Mouse (Mus musculus): ENCODE measurements around the gene Acsm4. TPM values are rescaled to one million over a fixed set of nuclear protein-coding genes. Genes with fewer than 3 reads are reported as not detected.
"Not testable (repeated sequence)": the region's sequence is repeated elsewhere in the genome, so short reads cannot be mapped to it uniquely, and the experiment has no call there.

The Acsm4 gene
- polyA plus RNA-seq, 1 experiment, result not detected

DNA sequence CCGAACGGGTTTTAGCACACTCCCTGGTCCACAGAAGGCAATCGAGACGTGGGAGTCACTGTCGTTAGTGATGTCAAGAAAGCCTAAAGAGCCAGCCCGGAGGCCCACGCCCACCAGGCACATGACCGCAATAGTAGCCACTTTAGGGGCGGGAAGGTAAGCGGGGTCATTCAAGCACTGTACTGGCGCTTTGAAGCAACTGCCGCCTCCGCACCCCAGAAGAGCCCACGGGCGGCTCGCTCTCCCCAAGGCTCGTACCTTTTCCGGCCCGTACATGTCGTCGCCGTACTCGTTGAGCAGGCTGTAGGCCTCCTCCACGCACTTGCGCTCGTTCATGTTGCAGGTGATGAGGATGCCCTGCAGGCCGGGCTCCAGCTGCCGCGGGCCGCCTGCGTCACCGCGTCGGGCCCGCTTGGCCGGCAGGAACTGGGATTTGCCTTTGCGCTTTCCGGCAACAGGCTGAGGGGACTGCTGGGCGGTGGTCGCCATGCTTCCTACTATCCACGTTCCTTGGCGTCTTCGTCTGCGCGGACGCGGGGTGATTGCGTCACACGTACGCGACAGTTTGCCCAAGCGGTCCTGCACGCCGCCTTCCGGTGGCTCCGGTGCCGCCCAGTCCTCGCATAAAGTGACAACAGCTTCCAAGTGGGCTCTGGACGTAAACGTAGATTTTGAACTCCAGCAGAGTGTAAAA is 30.6 kb downstream of the Acsm4 start, which contains the start of gene Thumpd1:
Gene Thumpd1 (minus strand): TSS at position 546 of the 694 bp plus-strand sequence.
- TF ChIP-seq FLI1 (IDR thresholded peaks at IDR 0.05; ENCODE audit: low read length), result no peak
- TF ChIP-seq GATA1 (IDR thresholded peaks at IDR 0.05; ENCODE audit: borderline replicate concordance, low read length), result no peak
- H3K27me3 ChIP-seq (replicated peaks), result no peaks in the 10 kb centered on the region
- peaks cover 16% of the 10 kb centered on the region for H3K4me1 ChIP-seq
- peaks cover 38% of the 10 kb centered on the region for H3K36me3 ChIP-seq (replicated peaks; ENCODE audit: low read length)
- H3K9me3 ChIP-seq, result no peaks in the 10 kb centered on the region
- peak within 1 kb of the TSS; percentile 100 for H3K4me3 ChIP-seq (replicated peaks)

DNA sequence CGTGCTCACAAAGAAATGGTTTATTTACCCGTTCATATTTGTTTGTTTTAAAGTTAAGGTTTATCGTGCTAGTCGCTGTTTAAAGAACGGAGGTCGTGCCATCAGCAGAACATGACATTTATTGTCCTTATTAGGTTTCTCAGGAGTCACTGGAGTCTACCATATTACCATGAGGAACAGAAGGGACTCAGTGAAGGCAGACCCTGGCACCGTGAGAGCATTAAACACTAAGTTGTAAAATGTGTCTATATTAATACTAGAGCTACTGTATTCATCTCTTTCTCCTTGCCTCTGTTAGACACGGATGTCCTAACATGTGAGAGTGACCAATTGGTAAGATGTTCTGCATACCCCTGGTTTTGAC is 31.1 kb downstream of the Acsm4 start:
- peaks cover 32% of the 10 kb centered on the region for H3K36me3 ChIP-seq (replicated peaks; ENCODE audit: low read length)
- peaks cover 16% of the 10 kb centered on the region for H3K4me1 ChIP-seq
- no peaks in the 10 kb centered on the region for H3K27me3 ChIP-seq (replicated peaks)
- no peaks in the 10 kb centered on the region for H3K9me3 ChIP-seq
- no peak for TF ChIP-seq GATA1 (IDR thresholded peaks at IDR 0.05; ENCODE audit: borderline replicate concordance, low read length)
- no peak for TF ChIP-seq FLI1 (IDR thresholded peaks at IDR 0.05; ENCODE audit: low read length)
- peak overlapping the region; percentile 100 for H3K4me3 ChIP-seq (replicated peaks)

GRCm38 (mm10) chr7:119727621-119728020 is 37.8 kb downstream of the Acsm4 start:
- Histone ChIP-seq H3K27me3 (replicated peaks) (peaks cover 3% of the 10 kb centered on the region), H3K9me3 (peaks cover 18% of the 10 kb centered on the region), H3K4me1 (no peaks in the 10 kb centered on the region), H3K4me3 (replicated peaks) (no peak overlapping the region), H3K36me3 (replicated peaks; ENCODE audit: low read length) (no peaks in the 10 kb centered on the region)
- TF ChIP-seq GATA1 (IDR thresholded peaks at IDR 0.05; ENCODE audit: borderline replicate concordance, low read length) (no peak), FLI1 (IDR thresholded peaks at IDR 0.05; ENCODE audit: low read length) (no peak)

DNA sequence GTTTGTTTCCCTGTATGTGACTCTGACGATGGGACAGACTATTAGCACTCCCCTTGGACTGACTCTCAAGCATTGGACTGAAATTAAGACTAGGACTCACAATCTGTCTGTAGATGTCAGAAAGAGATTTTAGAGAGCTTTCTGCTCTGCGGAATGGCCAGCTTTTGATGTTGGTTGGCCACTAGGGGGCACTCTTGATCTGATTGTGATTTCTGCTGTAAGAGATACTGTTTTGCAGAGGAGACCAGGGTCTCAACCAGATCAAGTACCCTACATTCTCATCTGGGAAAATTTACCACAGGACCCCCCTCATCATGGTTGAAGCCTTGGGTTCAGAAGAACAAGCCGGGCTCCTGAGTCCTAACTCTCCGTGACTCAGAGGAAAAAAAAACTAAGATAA is 41.4 kb downstream of the Acsm4 start:
- H3K4me3 ChIP-seq (replicated peaks); H3K36me3 ChIP-seq (replicated peaks; ENCODE audit: low read length); H3K4me1 ChIP-seq; H3K27me3 ChIP-seq (replicated peaks): not testable (repeated sequence)
- H3K9me3 ChIP-seq, result peaks cover 40% of the 10 kb centered on the region

DNA sequence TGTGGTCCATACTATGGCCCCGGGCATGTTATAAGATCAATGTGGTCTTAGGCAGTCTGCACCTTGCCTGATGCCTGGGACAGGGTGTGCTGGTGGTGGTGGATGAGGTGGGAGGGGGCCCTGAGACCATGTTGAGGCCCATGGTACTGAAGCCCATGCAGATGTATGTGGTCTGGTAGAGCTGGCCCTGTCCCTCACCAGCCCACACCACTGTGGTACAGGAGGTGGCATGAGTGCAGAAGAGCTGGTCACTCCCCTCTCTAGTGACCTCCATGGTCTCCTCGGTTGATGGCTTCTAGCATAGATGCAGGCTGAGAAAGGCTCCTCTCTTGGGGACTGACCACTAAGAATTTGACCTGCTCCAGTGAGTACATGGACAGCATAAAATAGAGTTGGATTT is 49.1 kb downstream of the Acsm4 start:
- no peak for TF ChIP-seq GATA1 (IDR thresholded peaks at IDR 0.05; ENCODE audit: borderline replicate concordance, low read length)
- peaks cover 4% of the 10 kb centered on the region; the same call in 1 of the 2 replicates for H3K4me1 ChIP-seq
- H3K36me3 ChIP-seq (replicated peaks; ENCODE audit: low read length), result no peaks in the 10 kb centered on the region
- H3K27me3 ChIP-seq (replicated peaks), result peaks cover 15% of the 10 kb centered on the region
- peaks cover 22% of the 10 kb centered on the region for H3K9me3 ChIP-seq
- H3K4me3 ChIP-seq (replicated peaks), result peak overlapping the region; percentile 3

GRCm38 (mm10) chr7:119739798-119740468 is 50.1 kb downstream of the Acsm4 start:
- not testable (repeated sequence) for H3K36me3 ChIP-seq (replicated peaks; ENCODE audit: low read length); H3K4me1 ChIP-seq; H3K4me3 ChIP-seq (replicated peaks)
- H3K9me3 ChIP-seq, result peaks cover 24% of the 10 kb centered on the region
- peaks cover 19% of the 10 kb centered on the region for H3K27me3 ChIP-seq (replicated peaks)

DNA sequence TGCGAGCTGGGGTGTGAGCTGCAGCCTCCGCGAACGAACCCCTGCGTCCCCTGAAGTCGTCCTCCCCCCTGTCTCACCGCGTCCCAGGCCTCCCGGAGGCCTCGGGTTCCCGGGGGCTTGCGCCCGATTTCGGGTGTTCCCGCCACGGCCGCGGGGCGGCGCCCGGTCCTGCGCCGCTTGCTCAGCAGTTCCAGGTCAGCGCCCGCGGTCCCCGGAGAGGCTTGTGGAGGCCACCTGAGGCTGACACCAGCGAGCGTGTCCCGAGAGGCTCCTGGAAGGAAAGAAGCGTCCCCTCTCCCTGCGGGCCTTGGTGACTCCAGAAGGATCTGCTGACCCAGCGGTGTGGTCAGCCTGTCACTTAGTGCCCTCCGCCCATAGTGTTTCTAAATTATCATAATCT is 54.5 kb downstream of the Acsm4 start:
- TF ChIP-seq GATA1 (IDR thresholded peaks at IDR 0.05; ENCODE audit: borderline replicate concordance, low read length), result no peak
- no peak for TF ChIP-seq FLI1 (IDR thresholded peaks at IDR 0.05; ENCODE audit: low read length)
- peak overlapping the region; percentile 62 for H3K4me3 ChIP-seq (replicated peaks)
- no peaks in the 10 kb centered on the region for H3K36me3 ChIP-seq (replicated peaks; ENCODE audit: low read length)
- peaks cover 6% of the 10 kb centered on the region for H3K4me1 ChIP-seq
- peaks cover 9% of the 10 kb centered on the region for H3K9me3 ChIP-seq
- peaks cover 11% of the 10 kb centered on the region for H3K27me3 ChIP-seq (replicated peaks)

DNA sequence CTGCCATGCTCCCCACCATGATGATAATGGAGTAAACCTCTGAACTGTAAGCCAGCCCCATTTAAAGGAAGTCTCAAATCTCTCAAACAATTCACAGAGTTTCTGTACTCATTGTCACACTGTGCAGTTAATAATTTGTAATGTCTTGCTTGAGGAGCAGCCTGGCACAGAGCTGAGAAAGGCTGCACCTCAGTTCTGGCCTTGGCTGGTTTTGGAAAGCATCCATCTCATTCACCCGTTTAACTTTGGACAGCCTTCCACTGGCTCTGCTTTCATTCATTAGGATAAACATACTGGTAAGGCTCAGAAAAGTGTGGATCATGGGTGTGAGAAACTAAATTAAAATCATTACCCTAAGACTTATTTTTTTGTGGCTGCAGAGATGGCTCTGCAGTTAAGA is 56.0 kb downstream of the Acsm4 start:
- H3K4me3 ChIP-seq (replicated peaks), result no peak overlapping the region
- H3K36me3 ChIP-seq (replicated peaks; ENCODE audit: low read length), result no peaks in the 10 kb centered on the region
- peaks cover 9% of the 10 kb centered on the region for H3K9me3 ChIP-seq
- peaks cover 11% of the 10 kb centered on the region for H3K27me3 ChIP-seq (replicated peaks)
- TF ChIP-seq GATA1 (IDR thresholded peaks at IDR 0.05; ENCODE audit: borderline replicate concordance, low read length), result no peak
- TF ChIP-seq FLI1 (IDR thresholded peaks at IDR 0.05; ENCODE audit: low read length), result no peak
- peaks cover 6% of the 10 kb centered on the region for H3K4me1 ChIP-seq

GRCm38 (mm10) chr7:119748761-119749160 is 58.9 kb downstream of the Acsm4 start:
- Histone ChIP-seq H3K4me3 (replicated peaks) (no peak overlapping the region), H3K27me3 (replicated peaks) (peaks cover 5% of the 10 kb centered on the region), H3K36me3 (replicated peaks; ENCODE audit: low read length) (no peaks in the 10 kb centered on the region), H3K9me3 (peaks cover 9% of the 10 kb centered on the region), H3K4me1 (peaks cover 6% of the 10 kb centered on the region)
- TF ChIP-seq GATA1 (IDR thresholded peaks at IDR 0.05; ENCODE audit: borderline replicate concordance, low read length), result no peak
- no peak for TF ChIP-seq FLI1 (IDR thresholded peaks at IDR 0.05; ENCODE audit: low read length)

DNA sequence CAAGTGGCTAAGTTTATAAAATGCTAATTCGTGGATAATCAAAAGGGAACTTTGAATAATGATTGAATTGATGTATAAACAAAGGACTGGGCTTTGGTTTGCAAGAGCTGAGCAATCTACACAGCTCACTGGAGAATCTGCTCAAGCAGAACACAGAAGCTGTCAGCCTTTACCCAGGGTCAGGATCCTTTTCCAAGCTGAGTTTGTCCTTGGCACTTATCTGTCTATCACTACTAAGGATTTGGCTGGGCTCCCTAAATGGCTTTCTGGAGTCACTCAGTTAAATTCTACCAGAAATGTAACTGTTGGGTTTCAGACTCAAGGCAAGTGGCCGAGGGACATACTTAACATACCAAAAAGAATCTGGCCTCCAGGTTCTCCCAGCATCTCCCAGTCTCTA is 60.1 kb downstream of the Acsm4 start:
- TF ChIP-seq FLI1 (IDR thresholded peaks at IDR 0.05; ENCODE audit: low read length) (no peak), GATA1 (IDR thresholded peaks at IDR 0.05; ENCODE audit: borderline replicate concordance, low read length) (no peak)
- Histone ChIP-seq H3K4me3 (replicated peaks) (no peak overlapping the region), H3K4me1 (no peaks in the 10 kb centered on the region), H3K9me3 (0 out of 2 replicates have a peak, but pooled peaks cover 3% of the 10 kb centered on the region), H3K36me3 (replicated peaks; ENCODE audit: low read length) (no peaks in the 10 kb centered on the region), H3K27me3 (replicated peaks) (no peaks in the 10 kb centered on the region)
